Mouse (Mus musculus): Measurements from ENCODE around the gene Dennd5a. TPM values are rescaled to one million over a fixed set of nuclear protein-coding genes. Genes with fewer than 3 reads are reported as not detected.

Dennd5a gene
- polyA plus RNA-seq, 1 experiment, result 41.3 TPM

GRCm38 (mm10) chr7:109866643-109867042 is 93.6 kb downstream of the Dennd5a start:
- H3K27me3 ChIP-seq (ENCODE audit: control insufficient read depth, insufficient read depth, low read length), result no peaks in the 10 kb centered on the region
- no peak overlapping the region for H3K4me3 ChIP-seq (ENCODE audit: control insufficient read depth, low read depth, low read length)
- H3K4me1 ChIP-seq (ENCODE audit: control insufficient read depth, insufficient read depth, low read length), result peaks cover 5% of the 10 kb centered on the region
- H3K27ac ChIP-seq (ENCODE audit: control insufficient read depth, insufficient read depth, low read depth, low read length), result no peak overlapping the region
- no peak for TF ChIP-seq POLR2A (IDR thresholded peaks at IDR 0.05; ENCODE audit: control insufficient read depth, low read depth, low read length)
- TF ChIP-seq CTCF (IDR thresholded peaks at IDR 0.05; ENCODE audit: control insufficient read depth, insufficient read depth, insufficient replicate concordance, low read depth, low read length), result no peak
- H3K36me3 ChIP-seq (ENCODE audit: control insufficient read depth, insufficient read depth, low read length), result no peaks in the 10 kb centered on the region

DNA sequence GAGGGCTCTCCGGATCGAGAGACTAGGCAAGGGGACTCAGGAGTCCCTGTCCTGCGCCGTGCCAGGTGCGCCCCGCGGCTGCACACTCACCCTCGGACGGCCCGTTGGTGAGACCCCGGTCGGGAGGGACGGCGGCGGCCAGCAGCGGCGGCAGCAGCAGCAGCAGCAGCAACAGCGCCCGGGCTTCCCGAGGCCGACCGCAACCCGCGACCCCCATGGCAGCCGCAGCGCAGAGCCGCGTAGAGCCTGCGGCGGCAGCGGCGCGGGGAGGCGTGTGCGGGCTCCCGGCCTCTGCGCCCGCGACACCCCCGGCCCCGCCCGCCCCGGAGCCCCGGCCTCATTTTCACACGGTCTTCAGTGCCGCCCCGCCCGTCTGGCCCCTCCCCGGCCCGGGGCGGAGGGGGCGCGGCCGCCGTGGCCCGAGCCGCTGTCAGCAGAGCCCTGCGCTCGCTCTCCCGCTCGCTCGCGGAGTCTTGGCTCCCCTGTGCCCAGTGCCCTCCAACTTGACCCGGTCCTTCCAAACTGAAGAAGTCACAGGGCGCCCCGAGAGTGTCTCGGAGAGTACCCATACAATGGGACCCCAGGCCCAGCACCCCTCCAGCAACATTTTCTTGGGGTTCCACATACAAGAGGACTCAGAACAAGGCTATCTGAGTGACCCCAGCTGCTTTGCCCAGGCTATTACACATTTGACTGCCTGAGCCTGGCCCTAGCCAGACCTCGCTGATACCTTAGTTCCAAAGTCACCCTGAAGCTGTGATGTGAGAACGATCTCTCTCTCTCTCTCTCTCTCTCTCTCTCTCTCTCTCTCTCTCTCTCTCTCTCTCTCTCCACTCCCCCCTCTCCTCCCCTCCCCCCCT is 94.7 kb downstream of the Dennd5a start, which contains the start of gene Scube2:
Scube2 (minus strand) TSS at position 310 of the 860 bp plus-strand sequence.
- peaks cover 5% of the 10 kb centered on the region for H3K4me1 ChIP-seq (ENCODE audit: control insufficient read depth, insufficient read depth, low read length)
- peak within 1 kb of the TSS; percentile 80 for H3K4me3 ChIP-seq (ENCODE audit: control insufficient read depth, low read depth, low read length)
- no peaks in the 10 kb centered on the region for H3K27me3 ChIP-seq (ENCODE audit: control insufficient read depth, insufficient read depth, low read length)
- no peaks in the 10 kb centered on the region for H3K36me3 ChIP-seq (ENCODE audit: control insufficient read depth, insufficient read depth, low read length)
- no peak for TF ChIP-seq CTCF (IDR thresholded peaks at IDR 0.05; ENCODE audit: control insufficient read depth, insufficient read depth, insufficient replicate concordance, low read depth, low read length)
- TF ChIP-seq POLR2A (IDR thresholded peaks at IDR 0.05; ENCODE audit: control insufficient read depth, low read depth, low read length), result no peak
- H3K27ac ChIP-seq (ENCODE audit: control insufficient read depth, insufficient read depth, low read depth, low read length), result no peak within 1 kb of the TSS

DNA sequence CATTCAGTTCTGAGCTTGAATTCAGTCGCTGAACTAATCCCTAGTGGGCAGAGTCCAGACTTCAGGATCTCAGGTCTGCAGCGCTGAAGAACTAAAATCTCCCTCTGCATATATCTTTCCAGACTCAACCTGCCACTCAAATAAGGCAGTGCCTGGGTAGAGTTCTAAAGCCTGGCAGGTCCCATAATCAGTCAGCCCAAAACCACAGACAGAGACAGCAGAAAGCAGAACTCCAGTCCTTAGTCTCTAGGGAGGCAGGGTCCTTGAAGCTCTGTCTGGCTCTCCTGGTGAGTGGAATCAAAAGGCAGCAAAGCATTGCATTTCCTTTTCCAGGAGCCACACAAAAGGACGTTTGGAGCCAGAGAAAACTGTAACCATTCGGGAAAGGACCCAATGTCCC is 96.7 kb downstream of the Dennd5a start:
- H3K27me3 ChIP-seq (ENCODE audit: control insufficient read depth, insufficient read depth, low read length), result no peaks in the 10 kb centered on the region
- no peak overlapping the region for H3K27ac ChIP-seq (ENCODE audit: control insufficient read depth, insufficient read depth, low read depth, low read length)

GRCm38 (mm10) chr7:109860162-109860561 is 100.1 kb downstream of the Dennd5a start:
- no peaks in the 10 kb centered on the region for H3K27me3 ChIP-seq (ENCODE audit: control insufficient read depth, insufficient read depth, low read length)

More for the DNA sequence above, 96.7 kb downstream of the Dennd5a start:
- Histone ChIP-seq H3K4me3 (ENCODE audit: control insufficient read depth, low read depth, low read length) (no peak overlapping the region), H3K36me3 (ENCODE audit: control insufficient read depth, insufficient read depth, low read length) (no peaks in the 10 kb centered on the region), H3K4me1 (ENCODE audit: control insufficient read depth, insufficient read depth, low read length) (peaks cover 5% of the 10 kb centered on the region)
- TF ChIP-seq CTCF (IDR thresholded peaks at IDR 0.05; ENCODE audit: control insufficient read depth, insufficient read depth, insufficient replicate concordance, low read depth, low read length) (no peak), POLR2A (IDR thresholded peaks at IDR 0.05; ENCODE audit: control insufficient read depth, low read depth, low read length) (no peak)

DNA sequence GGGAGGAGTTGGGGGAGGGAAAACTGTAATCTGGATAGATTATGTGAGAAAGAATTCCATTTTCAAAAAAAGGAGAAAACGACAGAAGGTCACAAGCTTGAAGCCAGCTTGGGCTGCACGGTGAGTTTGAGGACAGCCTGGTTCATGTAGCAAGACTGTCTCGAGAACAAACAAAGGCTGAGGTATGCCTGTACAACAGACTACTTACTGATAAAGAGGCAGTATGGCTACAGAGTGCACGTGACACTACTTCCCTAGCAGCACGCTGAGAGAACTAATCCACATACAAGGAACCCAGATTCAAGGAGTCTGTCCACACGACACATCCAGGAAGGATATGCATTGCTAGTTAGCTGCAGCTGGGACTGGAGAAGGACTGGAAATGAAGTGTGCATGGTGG is 100.9 kb downstream of the Dennd5a start:
- TF ChIP-seq POLR2A (IDR thresholded peaks at IDR 0.05; ENCODE audit: control insufficient read depth, low read depth, low read length) (no peak), CTCF (IDR thresholded peaks at IDR 0.05; ENCODE audit: control insufficient read depth, insufficient read depth, insufficient replicate concordance, low read depth, low read length) (no peak)
- H3K27ac ChIP-seq (ENCODE audit: control insufficient read depth, insufficient read depth, low read depth, low read length), result no peak overlapping the region

More at GRCm38 (mm10) chr7:109860162-109860561, 100.1 kb downstream of the Dennd5a start:
- TF ChIP-seq CTCF (IDR thresholded peaks at IDR 0.05; ENCODE audit: control insufficient read depth, insufficient read depth, insufficient replicate concordance, low read depth, low read length), result no peak
- TF ChIP-seq POLR2A (IDR thresholded peaks at IDR 0.05; ENCODE audit: control insufficient read depth, low read depth, low read length), result no peak
- Histone ChIP-seq H3K27ac (ENCODE audit: control insufficient read depth, insufficient read depth, low read depth, low read length) (no peak overlapping the region), H3K4me3 (ENCODE audit: control insufficient read depth, low read depth, low read length) (no peak overlapping the region), H3K36me3 (ENCODE audit: control insufficient read depth, insufficient read depth, low read length) (no peaks in the 10 kb centered on the region), H3K4me1 (ENCODE audit: control insufficient read depth, insufficient read depth, low read length) (peaks cover 2% of the 10 kb centered on the region)

GRCm38 (mm10) chr7:109852752-109853212 is 107.5 kb downstream of the Dennd5a start:
- Histone ChIP-seq H3K4me1 (ENCODE audit: control insufficient read depth, insufficient read depth, low read length) (no peaks in the 10 kb centered on the region), H3K36me3 (ENCODE audit: control insufficient read depth, insufficient read depth, low read length) (no peaks in the 10 kb centered on the region), H3K4me3 (ENCODE audit: control insufficient read depth, low read depth, low read length) (no peak overlapping the region), H3K27me3 (ENCODE audit: control insufficient read depth, insufficient read depth, low read length) (no peaks in the 10 kb centered on the region), H3K27ac (ENCODE audit: control insufficient read depth, insufficient read depth, low read depth, low read length) (no peak overlapping the region)
- no peak for TF ChIP-seq CTCF (IDR thresholded peaks at IDR 0.05; ENCODE audit: control insufficient read depth, insufficient read depth, insufficient replicate concordance, low read depth, low read length)
- no peak for TF ChIP-seq POLR2A (IDR thresholded peaks at IDR 0.05; ENCODE audit: control insufficient read depth, low read depth, low read length)

More for the DNA sequence above, 100.9 kb downstream of the Dennd5a start:
- Histone ChIP-seq H3K27me3 (ENCODE audit: control insufficient read depth, insufficient read depth, low read length) (no peaks in the 10 kb centered on the region), H3K36me3 (ENCODE audit: control insufficient read depth, insufficient read depth, low read length) (no peaks in the 10 kb centered on the region), H3K4me1 (ENCODE audit: control insufficient read depth, insufficient read depth, low read length) (no peaks in the 10 kb centered on the region), H3K4me3 (ENCODE audit: control insufficient read depth, low read depth, low read length) (no peak overlapping the region)

GRCm38 (mm10) chr7:109852017-109852416 is 108.3 kb downstream of the Dennd5a start:
- no peak overlapping the region for H3K27ac ChIP-seq (ENCODE audit: control insufficient read depth, insufficient read depth, low read depth, low read length)
- no peaks in the 10 kb centered on the region for H3K36me3 ChIP-seq (ENCODE audit: control insufficient read depth, insufficient read depth, low read length)
- no peaks in the 10 kb centered on the region for H3K27me3 ChIP-seq (ENCODE audit: control insufficient read depth, insufficient read depth, low read length)
- H3K4me1 ChIP-seq (ENCODE audit: control insufficient read depth, insufficient read depth, low read length), result no peaks in the 10 kb centered on the region
- no peak for TF ChIP-seq POLR2A (IDR thresholded peaks at IDR 0.05; ENCODE audit: control insufficient read depth, low read depth, low read length)
- no peak for TF ChIP-seq CTCF (IDR thresholded peaks at IDR 0.05; ENCODE audit: control insufficient read depth, insufficient read depth, insufficient replicate concordance, low read depth, low read length)
- H3K4me3 ChIP-seq (ENCODE audit: control insufficient read depth, low read depth, low read length), result no peak overlapping the region
